Mouse (Mus musculus) heart, embryonic 16.5 days (tissue): ENCODE measurements around the gene Rasl10a. TPM values are rescaled to one million over a fixed set of nuclear protein-coding genes. Genes with fewer than 3 reads are reported as not detected.

Experiments used
- ATAC-seq: fragments of 200-750 bp; cut with Nextera tagmentation; replicated peaks from 2 replicates; pipeline ENCODE4 v1.8.0; 2017; ENCODE audit warnings: moderate number of reproducible peaks; ENCODE audit not compliant: insufficient read depth, low FRiP score; ENCODE audit errors: extremely low read depth
- H3K27ac ChIP-seq: fragments of 300-500 bp; sonication (generic); 2 replicates; pipeline ENCODE4 v1.5.1; 2014; ENCODE audit warnings: mild to moderate bottlenecking, low read length, control low read depth, moderate library complexity
- H3K27me3 ChIP-seq: fragments of 300-500 bp; sonication (generic); 2 replicates; pipeline ENCODE4 v1.6.1; 2014; ENCODE audit warnings: low read length, mixed read lengths; ENCODE audit not compliant: control insufficient read depth, insufficient read depth
- H3K36me3 ChIP-seq: fragments of 300-500 bp; sonication (generic); 2 replicates; pipeline ENCODE4 v1.6.1; 2014; ENCODE audit not compliant: control insufficient read depth, insufficient read depth
- H3K4me1 ChIP-seq: fragments of 300-500 bp; sonication (generic); 2 replicates; pipeline ENCODE4 v1.6.1; 2014; ENCODE audit warnings: low read length, mixed read lengths; ENCODE audit not compliant: control insufficient read depth, insufficient read depth
- H3K4me2 ChIP-seq: fragments of 300-500 bp; sonication (generic); 2 replicates; pipeline ENCODE4 v1.6.1; 2014; ENCODE audit warnings: low read depth, mild to moderate bottlenecking, control low read depth, low read length
- H3K4me3 ChIP-seq: fragments of 300-500 bp; sonication (generic); 2 replicates; pipeline ENCODE4 v1.5.1; 2014; ENCODE audit warnings: mild to moderate bottlenecking, control low read depth, low read length
- H3K9ac ChIP-seq: fragments of 300-500 bp; sonication (generic); 2 replicates; pipeline ENCODE4 v1.6.1; 2014; ENCODE audit warnings: low read length, control low read depth
- H3K9me3 ChIP-seq: fragments of 300-500 bp; sonication (generic); replicated peaks from 2 replicates; pipeline ENCODE4 v1.6.1; 2016; ENCODE audit warnings: low read length; ENCODE audit not compliant: control insufficient read depth
- WGBS: fragments of 180-500 bp; shearing (Covaris S2); extraction: QIAGEN DNeasy Blood & Tissue Kit; methylation state at CpG from one replicate; pipeline ENCODE4 v1.1.7; 2014; 5-methylcytosine and 5-hydroxymethylcytosine counted together
- polyA plus RNA-seq: library from polyadenylated mRNA; unstranded; fragments of >200 nt; fragmentation: Nextera tagmentation; extraction: Ambion mirVana; gene quantifications from 2 replicates; pipeline ENCODE4 v1.2.1, GENCODE M21; 2015

The Rasl10a gene
- polyA plus RNA-seq, 1 experiment from 2014 or later = 1.4 TPM

DNA sequence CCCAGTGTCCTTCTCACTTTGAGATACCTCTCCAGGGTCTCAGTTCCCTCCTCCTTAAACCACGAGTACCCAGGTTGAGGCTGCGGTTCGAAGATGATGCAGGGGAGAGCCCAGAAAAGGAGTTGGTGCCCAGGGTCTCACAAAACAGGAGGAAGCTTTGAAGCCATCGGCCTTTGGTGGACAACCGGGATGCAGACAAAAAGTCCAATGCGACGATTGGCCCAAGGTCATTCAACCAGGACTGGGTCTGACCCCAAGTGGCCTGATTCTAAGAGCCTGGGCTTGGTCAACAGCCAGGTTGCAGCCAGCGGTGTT, 430 bp upstream of the Rasl10a start:
- H3K9me3 ChIP-seq = no peaks in the 10 kb centered on the region

GRCm38 (mm10) chr11:5058783-5059182, 855 bp downstream of the Rasl10a start:
- Histone ChIP-seq H3K4me1 (peaks cover 39% of the 10 kb centered on the region), H3K4me2 (no peak overlapping the region), H3K36me3 (no peaks in the 10 kb centered on the region), H3K27ac (no peak overlapping the region), H3K9ac (no peak overlapping the region), H3K27me3 (peaks cover 59% of the 10 kb centered on the region), H3K4me3 (no peak overlapping the region), H3K9me3 (no peaks in the 10 kb centered on the region)
- 31% methylated on average over 9 of the region's 9 CpGs for WGBS
- no peak for ATAC-seq

More for the DNA sequence above, 430 bp upstream of the Rasl10a start:
- Histone ChIP-seq H3K27me3 (peaks cover 55% of the 10 kb centered on the region), H3K4me2 (peak overlapping the region; percentile 99), H3K36me3 (no peaks in the 10 kb centered on the region), H3K4me1 (peaks cover 29% of the 10 kb centered on the region), H3K4me3 (peak overlapping the region; percentile 67), H3K27ac (no peak overlapping the region), H3K9ac (peak overlapping the region; percentile 72)
- 29% methylated on average over 8 of the region's 8 CpGs for WGBS
- ATAC-seq = no peak

DNA sequence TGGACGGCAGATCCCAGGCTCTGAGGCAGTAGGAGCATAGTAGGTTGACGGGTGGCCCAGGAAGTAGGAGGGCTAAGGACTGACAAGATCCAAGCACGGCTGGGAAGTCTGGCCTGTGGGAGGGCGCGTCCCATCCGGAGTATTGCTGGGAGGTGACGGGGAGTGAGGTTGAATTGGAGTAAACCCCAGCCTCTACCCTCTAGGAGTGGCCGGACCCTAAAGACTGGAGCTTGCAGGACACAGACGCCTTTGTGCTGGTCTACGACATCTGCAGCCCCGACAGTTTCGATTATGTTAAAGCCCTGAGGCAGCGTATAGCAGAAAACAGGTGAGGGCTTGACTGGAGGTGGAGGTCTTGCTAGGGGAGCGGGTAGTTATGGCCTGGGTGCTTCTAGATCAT, 1.3 kb downstream of the Rasl10a start:
- no peaks in the 10 kb centered on the region for H3K9me3 ChIP-seq
- peaks cover 59% of the 10 kb centered on the region for H3K27me3 ChIP-seq
- no peak overlapping the region for H3K4me3 ChIP-seq
- no peak overlapping the region for H3K4me2 ChIP-seq
- H3K27ac ChIP-seq = no peak overlapping the region
- ATAC-seq = no peak
- H3K9ac ChIP-seq = no peak overlapping the region
- H3K4me1 ChIP-seq = peaks cover 44% of the 10 kb centered on the region
- WGBS = 24% methylated on average over 14 of the region's 14 CpGs
- no peaks in the 10 kb centered on the region for H3K36me3 ChIP-seq

- H3K9me3 ChIP-seq = no peaks in the 10 kb centered on the region
- H3K27me3 ChIP-seq = peaks cover 59% of the 10 kb centered on the region
- H3K36me3 ChIP-seq = no peaks in the 10 kb centered on the region
- WGBS = 10% methylated on average over 27 of the region's 27 CpGs
- peaks cover 48% of the 10 kb centered on the region for H3K4me1 ChIP-seq
- no peak overlapping the region for H3K9ac ChIP-seq
- no peak overlapping the region for H3K4me3 ChIP-seq
- H3K27ac ChIP-seq = no peak overlapping the region
- H3K4me2 ChIP-seq = no peak overlapping the region
- ATAC-seq = no peak
Measured at GRCm38 (mm10) chr11:5059704-5060156, 1.8 kb downstream of the Rasl10a start.

- peak overlapping the region; percentile 85 for H3K4me2 ChIP-seq
- ATAC-seq = no peak
- H3K4me1 ChIP-seq = peaks cover 53% of the 10 kb centered on the region
- H3K4me3 ChIP-seq = peak overlapping the region; percentile 44
- H3K36me3 ChIP-seq = no peaks in the 10 kb centered on the region
- 69% methylated on average over 25 of the region's 28 CpGs for WGBS
- H3K9ac ChIP-seq = peak overlapping the region; percentile 67
- H3K27me3 ChIP-seq = peaks cover 53% of the 10 kb centered on the region
- no peaks in the 10 kb centered on the region for H3K9me3 ChIP-seq
- no peak overlapping the region for H3K27ac ChIP-seq
Measured at GRCm38 (mm10) chr11:5060756-5061412, 3.0 kb downstream of the Rasl10a start.

- H3K27me3 ChIP-seq = peaks cover 47% of the 10 kb centered on the region
- peak; percentile 51 for ATAC-seq
- H3K36me3 ChIP-seq = no peaks in the 10 kb centered on the region
- peak overlapping the region; percentile 85 for H3K4me2 ChIP-seq
- H3K27ac ChIP-seq = 0 out of 2 replicates have a peak overlapping the region, but pooled peaks have one; percentile 12
- H3K4me3 ChIP-seq = peak overlapping the region; percentile 44
- 4% methylated on average over 44 of the region's 62 CpGs for WGBS
- H3K9ac ChIP-seq = peak overlapping the region; percentile 67
- H3K4me1 ChIP-seq = peaks cover 51% of the 10 kb centered on the region
- H3K9me3 ChIP-seq = no peaks in the 10 kb centered on the region
Measured at GRCm38 (mm10) chr11:5061413-5062139, 3.6 kb downstream of the Rasl10a start.

GRCm38 (mm10) chr11:5062326-5062725, 4.4 kb downstream of the Rasl10a start:
- H3K4me1 ChIP-seq = peaks cover 51% of the 10 kb centered on the region
- H3K9ac ChIP-seq = peak overlapping the region; percentile 42; the same call in 1 of the 2 replicates
- H3K27ac ChIP-seq = no peak overlapping the region
- H3K27me3 ChIP-seq = peaks cover 41% of the 10 kb centered on the region
- peak overlapping the region; percentile 44 for H3K4me3 ChIP-seq
- H3K4me2 ChIP-seq = peak overlapping the region; percentile 85
- 41% methylated on average over 13 of the region's 13 CpGs for WGBS
- no peaks in the 10 kb centered on the region for H3K36me3 ChIP-seq
- no peaks in the 10 kb centered on the region for H3K9me3 ChIP-seq
- no peak for ATAC-seq

DNA sequence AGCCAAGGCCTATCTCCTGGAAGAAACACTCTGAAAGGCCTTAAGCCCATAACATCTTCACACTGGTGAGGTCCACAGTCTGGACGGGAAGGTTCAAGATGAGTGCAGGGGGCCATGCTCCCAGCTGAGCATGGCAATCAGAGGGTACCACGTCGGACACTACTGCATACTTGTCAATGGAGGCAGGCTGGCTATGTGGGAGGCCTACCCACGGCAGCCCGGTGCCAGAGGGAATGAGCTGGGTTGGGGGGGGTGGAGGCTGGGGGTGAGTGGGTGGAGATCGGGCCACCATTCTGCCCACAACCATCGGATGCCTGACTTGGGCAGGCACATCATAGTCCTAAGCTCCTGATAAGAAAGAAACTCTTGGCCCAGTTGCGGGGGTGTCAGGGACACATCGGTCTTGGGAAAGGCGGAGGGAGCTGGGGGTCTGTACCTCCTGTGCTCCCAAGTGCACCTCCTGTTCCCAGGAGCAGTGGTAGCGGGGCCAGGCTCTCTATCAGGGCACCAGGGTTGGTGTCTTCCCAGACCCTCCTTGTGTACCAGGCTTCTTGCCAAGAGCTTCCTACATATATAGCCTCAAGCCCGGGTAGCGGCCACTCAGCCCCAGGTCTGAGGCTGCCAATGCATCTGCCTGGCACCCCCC, 5.1 kb downstream of the Rasl10a start:
- Histone ChIP-seq H3K27me3 (peaks cover 34% of the 10 kb centered on the region), H3K4me3 (no peak overlapping the region), H3K4me2 (no peak overlapping the region; the same call in 1 of the 2 replicates), H3K4me1 (peaks cover 50% of the 10 kb centered on the region), H3K9ac (no peak overlapping the region), H3K36me3 (peaks cover under 1% of the 10 kb centered on the region; the same call in 1 of the 2 replicates), H3K27ac (no peak overlapping the region), H3K9me3 (no peaks in the 10 kb centered on the region)
- 65% methylated on average over 13 of the region's 13 CpGs for WGBS
- no peak for ATAC-seq
